Mouse (Mus musculus) megakaryocyte, embryonic 14.5 days (primary cell): ENCODE results near the gene Hoxd4.

ENCODE experiments used
- FLI1 ChIP-seq: IDR thresholded peaks from 2 replicates; pipeline ENCODE4 v1.6.1; 2012; ENCODE audit warnings: low read length, inconsistent platforms, mixed read lengths
- GATA1 ChIP-seq: IDR thresholded peaks from 3 replicates; pipeline ENCODE4 v1.6.1; 2012; ENCODE audit warnings: mixed read lengths, low read length, inconsistent platforms, borderline replicate concordance

DNA sequence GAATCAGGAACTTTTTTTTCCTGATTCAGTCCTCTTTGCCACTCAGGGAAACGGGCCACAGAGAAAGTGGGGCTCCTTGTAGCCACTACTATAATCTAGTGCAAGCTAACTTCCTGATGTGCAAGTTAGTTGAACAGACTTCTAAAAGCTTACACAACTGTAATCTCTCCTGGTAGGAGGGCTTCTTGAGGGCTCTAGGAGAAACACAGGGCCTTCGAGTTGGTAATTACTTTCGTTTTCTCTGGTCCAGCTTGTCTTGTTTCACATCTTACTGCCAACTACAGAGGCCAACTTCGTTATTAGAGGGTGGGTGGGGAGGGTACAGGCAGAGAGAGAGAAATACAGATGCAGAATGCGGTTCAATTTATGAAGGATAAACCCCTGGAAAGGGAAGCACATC, 39.9 kb upstream of the Hoxd4 start:
- TF ChIP-seq GATA1 = no peak
- no peak for TF ChIP-seq FLI1
